Mouse (Mus musculus): ENCODE data around the gene Ogg1. TPM values are rescaled to one million over a fixed set of nuclear protein-coding genes. Genes with fewer than 3 reads are reported as not detected.

Ogg1 gene
- 13.0 TPM for polyA plus RNA-seq (2017; shearing (Covaris generic))

DNA sequence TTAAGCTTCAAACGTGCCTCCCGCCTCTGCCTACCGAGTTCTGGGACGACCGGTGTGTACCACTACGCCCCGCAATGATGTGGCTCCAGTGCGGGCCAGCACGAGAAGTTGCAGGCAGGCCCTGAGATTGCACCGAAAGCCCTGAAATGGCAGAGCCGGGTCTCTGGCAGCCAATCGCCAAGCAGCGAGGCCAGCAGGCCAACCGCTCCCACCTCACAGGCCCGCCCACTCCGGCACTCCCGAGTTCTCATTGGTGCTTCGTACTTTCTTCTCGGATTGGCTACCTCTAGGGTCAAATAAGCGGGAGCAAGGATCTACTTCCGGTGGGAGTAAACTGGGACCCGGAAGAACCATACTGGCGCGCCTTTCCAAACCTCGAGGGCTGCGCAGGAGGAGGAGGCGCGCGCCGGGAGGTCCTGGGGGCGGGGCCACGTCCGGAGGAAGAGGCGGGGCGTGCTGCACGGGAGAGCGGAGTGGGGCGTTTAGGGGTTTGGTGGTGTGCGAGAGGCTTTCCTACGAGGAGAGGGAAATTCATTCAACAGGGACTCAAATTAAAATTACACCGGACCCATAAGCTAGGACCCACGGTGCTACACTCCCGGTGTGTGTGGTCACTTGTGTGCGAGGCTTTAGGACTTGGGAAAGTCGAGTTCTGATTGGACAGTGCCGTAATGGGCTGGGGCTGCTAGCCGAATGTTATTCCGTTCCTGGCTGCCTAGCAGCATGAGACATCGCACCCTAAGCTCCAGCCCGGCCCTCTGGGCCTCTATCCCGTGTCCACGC is at the start of gene Ogg1:
Gene Ogg1 (plus strand): TSS at position 440 of the 783 bp plus-strand sequence.

GRCm38 (mm10) chr6:113282101-113282802 is 44.5 kb upstream of the Ogg1 start, which contains the start of gene Cpne9:
TSS of gene Cpne9 (plus strand) at chr6:113282307.

DNA sequence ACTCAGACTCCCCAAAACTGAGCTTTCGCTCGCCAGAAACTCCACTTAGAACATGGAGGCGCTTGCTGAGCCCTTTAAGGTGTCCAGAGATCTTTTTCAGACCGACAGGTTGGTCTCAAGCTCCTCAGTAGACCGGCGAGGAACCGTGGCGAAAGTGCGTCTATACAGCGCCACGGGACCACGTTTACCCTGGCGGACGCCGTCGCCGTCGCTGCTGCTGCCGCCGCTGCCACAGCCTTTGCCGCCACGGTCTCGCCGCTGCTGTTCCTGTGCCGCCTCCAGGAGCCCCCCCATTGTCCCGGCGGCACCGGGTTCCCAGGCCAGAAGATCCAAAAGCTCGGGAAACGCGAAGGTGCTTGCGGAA is 19.8 kb upstream of the Ogg1 start, which contains the start of gene Brpf1:
Gene Brpf1 (plus strand): TSS at position 152 of the 364 bp plus-strand sequence.

DNA sequence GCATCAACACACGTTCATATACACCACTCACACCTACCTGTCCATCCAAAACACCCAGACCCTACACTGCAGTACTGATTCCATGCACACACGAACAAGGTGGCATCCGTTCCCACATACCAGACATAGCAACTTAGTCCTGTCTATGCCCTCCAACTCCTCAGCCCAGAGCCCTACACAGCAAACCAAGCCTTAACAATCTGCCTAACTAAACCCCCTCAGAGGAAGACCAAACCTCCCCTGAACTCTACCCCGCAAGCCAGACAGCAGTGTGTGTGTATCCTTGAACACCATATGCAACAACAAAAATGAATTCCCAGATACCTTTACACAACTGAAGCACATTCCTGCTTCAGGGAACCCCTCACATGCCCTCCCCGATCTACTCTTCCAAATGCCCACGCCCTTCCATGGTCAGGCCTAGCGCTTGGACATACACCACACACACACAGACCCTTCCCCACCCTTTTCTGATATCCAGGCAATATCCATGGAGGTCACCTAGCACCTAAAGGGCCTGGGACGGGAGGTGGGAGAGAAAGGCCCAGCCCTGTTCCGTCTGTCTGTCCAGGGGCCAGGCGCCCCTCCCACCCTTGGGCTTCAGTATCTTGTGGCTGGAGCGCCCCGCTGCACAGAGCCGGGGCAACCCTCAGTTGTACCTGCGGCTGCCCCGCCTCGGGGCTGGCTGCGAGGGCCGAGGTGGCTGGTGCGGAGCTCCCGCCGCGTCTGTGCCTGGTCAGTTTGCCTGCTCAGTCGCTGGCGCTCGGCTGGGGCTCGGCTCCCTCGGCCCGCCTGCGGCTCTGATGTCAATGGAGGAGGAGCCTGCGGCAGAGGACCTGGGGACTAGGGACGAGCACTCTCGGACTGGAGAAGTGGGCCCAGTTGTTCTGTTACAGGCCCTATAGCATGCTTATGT is 16.7 kb downstream of the Ogg1 start, which contains the start of gene Camk1:
Gene Camk1 (minus strand): TSS at position 808 of the 916 bp plus-strand sequence.

DNA sequence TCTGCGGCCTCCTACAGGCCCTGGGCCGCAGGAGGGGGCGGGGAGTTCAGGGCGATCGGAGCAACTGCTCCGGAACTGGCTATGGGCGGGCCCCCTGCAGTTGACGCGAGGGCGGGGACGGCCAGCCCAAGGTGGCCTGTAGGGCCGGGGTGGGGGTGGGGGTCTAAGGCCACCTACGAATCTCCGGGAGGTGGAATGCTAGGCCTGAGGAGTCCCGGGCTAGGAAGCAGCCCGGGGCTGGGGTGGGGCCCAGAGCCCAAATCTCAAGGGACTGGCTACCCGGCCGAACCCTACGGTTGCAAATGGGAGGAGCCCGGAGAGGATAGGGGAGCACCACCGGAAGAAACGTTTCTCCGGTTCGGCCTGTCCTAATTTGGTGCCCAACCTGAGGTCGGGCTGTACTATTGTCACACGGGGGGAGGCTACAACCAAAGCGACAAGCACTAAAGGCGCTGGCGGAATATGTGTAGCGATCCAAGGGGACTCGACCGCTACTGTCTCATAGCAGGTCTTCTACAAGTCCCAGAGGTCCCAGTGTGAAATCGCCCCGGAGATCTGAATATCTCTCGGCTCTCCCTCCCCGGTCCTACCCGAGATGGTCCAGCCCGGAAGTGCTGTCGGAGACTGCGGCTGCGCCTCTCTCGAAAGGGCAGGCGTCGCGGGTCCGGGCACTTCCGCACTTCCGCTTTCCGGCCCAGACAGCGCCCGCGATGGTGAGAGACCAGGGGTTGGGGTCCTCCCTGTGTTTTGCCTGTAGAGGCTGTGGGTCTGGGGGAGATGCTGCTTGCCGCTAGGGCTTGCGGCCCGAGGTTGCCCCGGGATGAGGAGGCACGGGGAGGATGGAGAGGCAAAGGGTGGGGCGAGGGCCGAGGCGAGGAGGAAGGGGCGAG is 51.0 kb downstream of the Ogg1 start, which contains the start of the genes Tada3 and Arpc4:
Gene Tada3 (minus strand): TSS at position 388 of the 890 bp plus-strand sequence.
Gene Arpc4 (plus strand): TSS at position 620 of the 890 bp plus-strand sequence.

Other genes starting within 250 kb of the Ogg1 start
- gene Setd5, start 249.6 kb upstream of the Ogg1 start, polyA plus RNA-seq (2017; shearing (Covaris generic)): 53.3 TPM
- 0.54 TPM for gene Lhfpl4, start 131.6 kb upstream of the Ogg1 start, polyA plus RNA-seq (2017; shearing (Covaris generic))
- gene Mtmr14, start 89.1 kb upstream of the Ogg1 start, polyA plus RNA-seq (2017; shearing (Covaris generic)): 54.9 TPM
- not detected for gene Cpne9, start 44.7 kb upstream of the Ogg1 start, polyA plus RNA-seq (2017; shearing (Covaris generic))
- 53.3 TPM for gene Brpf1, start 19.8 kb upstream of the Ogg1 start, polyA plus RNA-seq (2017; shearing (Covaris generic))
- gene Camk1, start 17.0 kb downstream of the Ogg1 start, polyA plus RNA-seq (2017; shearing (Covaris generic)): 3.5 TPM
- 59.9 TPM for gene Tada3, start 50.9 kb downstream of the Ogg1 start, polyA plus RNA-seq (2017; shearing (Covaris generic))
- 533 TPM for gene Arpc4, start 51.1 kb downstream of the Ogg1 start, polyA plus RNA-seq (2017; shearing (Covaris generic))
- gene Ttll3, start 62.3 kb downstream of the Ogg1 start, polyA plus RNA-seq (2017; shearing (Covaris generic)): 18.7 TPM
- gene Rpusd3, start 92.4 kb downstream of the Ogg1 start, polyA plus RNA-seq (2017; shearing (Covaris generic)): 12.6 TPM
- gene Cidec, start 108.8 kb downstream of the Ogg1 start, polyA plus RNA-seq (2017; shearing (Covaris generic)): not detected
- gene Jagn1, start 115.6 kb downstream of the Ogg1 start, polyA plus RNA-seq (2017; shearing (Covaris generic)): 48.4 TPM
- 0.23 TPM for gene Il17re, start 131.5 kb downstream of the Ogg1 start, polyA plus RNA-seq (2017; shearing (Covaris generic))
- 0.36 TPM for gene Il17rc, start 144.5 kb downstream of the Ogg1 start, polyA plus RNA-seq (2017; shearing (Covaris generic))
- gene Creld1, start 156.3 kb downstream of the Ogg1 start, polyA plus RNA-seq (2017; shearing (Covaris generic)): 10.2 TPM
- 0.41 TPM for gene Prrt3, start 175.0 kb downstream of the Ogg1 start, polyA plus RNA-seq (2017; shearing (Covaris generic))
- 94.3 TPM for gene Emc3, start 204.7 kb downstream of the Ogg1 start, polyA plus RNA-seq (2017; shearing (Covaris generic))
- gene Fancd2, start 204.7 kb downstream of the Ogg1 start, polyA plus RNA-seq (2017; shearing (Covaris generic)): 2.1 TPM